Mouse (Mus musculus): ENCODE measurements around the gene Klhl23.
"Not testable (repeated sequence)": the region's sequence is repeated elsewhere in the genome, so short reads cannot be mapped to it uniquely, and the experiment has no call there.

DNA sequence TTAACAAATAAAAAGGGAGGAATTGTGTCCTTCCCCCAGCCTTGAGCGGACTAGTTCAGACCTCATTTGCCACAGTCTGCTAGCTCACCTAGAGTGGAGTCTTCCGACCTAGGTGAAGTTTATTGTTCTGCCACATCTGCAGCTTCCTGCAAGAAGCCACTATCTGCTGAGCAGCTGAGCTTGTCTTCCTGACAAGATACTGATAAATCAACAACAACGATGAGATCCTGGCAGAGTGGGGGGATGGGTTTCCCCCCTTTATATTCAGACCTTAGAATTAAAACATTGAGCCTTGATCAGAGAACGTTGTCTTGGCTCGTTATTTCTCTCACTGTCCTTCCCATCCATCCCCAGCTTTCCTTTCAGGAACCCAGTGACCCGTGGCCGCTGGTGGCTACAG lies 10.4 kb upstream of the Klhl23 start:
- not testable (repeated sequence) for TF ChIP-seq CTCF (IDR thresholded peaks at IDR 0.05; ENCODE audit: low read depth); EP300 (optimal IDR thresholded peaks at IDR 0.05)
